Mouse (Mus musculus): ENCODE measurements at regions not wholly inside any gene's neighbourhood (a gene's known extent, or its start where the extent isn't known, plus 50 kb on each side); places are given as distances from the start of the nearest gene placed in this dataset.

DNA sequence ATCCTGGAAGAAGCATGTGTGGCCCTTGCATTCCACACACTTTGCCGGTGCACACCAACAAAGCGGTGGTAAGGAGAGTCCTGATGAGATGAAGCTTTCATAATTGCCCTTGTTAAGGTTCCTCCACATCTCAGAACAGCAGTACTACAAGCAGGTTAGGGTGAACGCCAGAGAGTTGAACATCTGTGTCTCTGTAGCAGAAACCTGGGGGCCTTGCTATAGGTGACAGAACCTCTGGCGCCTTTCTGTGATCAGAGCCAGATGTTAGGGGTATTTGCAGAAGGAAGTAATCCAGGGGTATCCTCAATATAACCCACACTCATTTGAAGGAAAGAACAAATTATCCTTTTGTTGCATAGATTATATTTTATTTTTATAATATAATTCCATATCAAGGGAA lies 1850.1 kb downstream of the 9330182O14Rik start:
- TF ChIP-seq CTCF (IDR thresholded peaks at IDR 0.05) (no peak), EP300 (IDR thresholded peaks at IDR 0.05) (no peak)
